Mouse (Mus musculus) activated CD4-positive, CD25-positive, alpha-beta regulatory T cell, adult 4 months (primary cell): ENCODE measurements around the gene Pex11a. TPM values are rescaled to one million over a fixed set of nuclear protein-coding genes. Genes with fewer than 3 reads are reported as not detected.
A peak's percentile ranks its signal among the peaks of the same experiment; 100 is the strongest.

ENCODE experiments used
- ATAC-seq: one replicate; pipeline ENCODE4 v1.8.0; 2017
- polyA plus RNA-seq, 2 experiments: library from polyadenylated mRNA; unstranded; fragments of 100-300 nt; shearing (Covaris generic); gene quantifications; one replicate each; pipeline ENCODE4 v1.2.1; 2017

Gene Pex11a
- polyA plus RNA-seq, 2 experiments from 2014 or later: 2.6 to 2.7 TPM

DNA sequence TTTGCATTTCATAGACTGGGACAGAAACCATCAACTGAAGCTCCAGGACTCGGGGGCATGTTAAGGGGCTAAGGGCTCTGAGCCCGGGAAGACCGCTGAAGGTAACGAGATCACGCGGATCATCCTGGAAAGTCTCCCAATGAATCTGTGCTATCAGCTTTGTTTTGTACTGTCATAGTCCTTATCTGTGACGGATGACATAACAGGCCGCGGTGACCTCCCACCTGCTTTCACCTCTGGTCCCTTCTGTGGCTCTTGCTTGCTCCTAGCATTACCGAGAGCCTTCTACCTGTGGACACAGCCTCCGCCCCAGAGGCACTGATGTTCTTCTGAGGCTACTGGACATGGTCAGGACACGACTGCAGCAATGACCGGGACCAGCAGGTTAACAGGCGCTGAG lies 6.4 kb downstream of the Pex11a start:
- ATAC-seq: no peak

DNA sequence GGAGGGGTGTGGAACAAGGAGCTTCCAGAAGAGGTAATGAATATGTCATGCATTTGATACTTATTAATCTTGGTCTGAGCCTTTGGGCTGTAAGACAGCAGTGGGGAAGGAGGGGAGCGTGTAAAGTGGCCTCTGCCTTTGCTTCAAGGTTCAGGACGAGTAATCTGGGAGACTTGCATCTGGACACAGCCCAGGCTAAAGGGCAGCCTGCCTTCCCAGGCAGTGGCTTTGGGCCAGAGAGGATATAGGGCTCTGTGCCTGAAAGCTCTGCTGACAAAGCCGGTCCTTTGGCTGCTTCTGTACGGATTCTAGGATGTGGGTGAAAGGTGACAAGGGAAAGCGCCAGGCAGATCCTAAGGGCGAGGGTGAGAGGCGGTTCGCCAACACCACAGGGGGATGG lies 8.4 kb downstream of the Pex11a start:
- no peak for ATAC-seq

DNA sequence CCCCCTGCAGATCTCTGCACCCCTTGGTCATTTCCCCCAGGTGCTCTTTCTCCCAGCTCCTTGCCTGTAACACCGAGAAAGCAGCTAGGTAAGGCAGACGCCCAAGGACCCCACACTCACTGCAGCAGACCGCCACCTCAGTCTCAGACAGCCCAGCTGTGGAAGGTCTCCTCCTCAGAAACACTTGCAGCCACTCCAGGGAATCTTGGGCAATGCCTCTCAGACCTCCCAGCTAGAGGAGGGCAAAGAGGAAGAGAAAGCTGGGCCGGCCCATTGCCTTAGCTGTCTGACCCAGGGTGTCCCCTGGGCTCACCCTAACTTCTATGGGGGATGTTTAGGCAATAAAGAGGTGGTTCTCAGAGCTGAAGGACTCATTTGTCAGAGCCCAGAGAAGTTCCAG lies 10.3 kb downstream of the Pex11a start, which contains the start of gene Plin1:
Gene Plin1, minus strand, starts transcription at position 282 of the 400 bp plus-strand sequence.
- no peak for ATAC-seq

DNA sequence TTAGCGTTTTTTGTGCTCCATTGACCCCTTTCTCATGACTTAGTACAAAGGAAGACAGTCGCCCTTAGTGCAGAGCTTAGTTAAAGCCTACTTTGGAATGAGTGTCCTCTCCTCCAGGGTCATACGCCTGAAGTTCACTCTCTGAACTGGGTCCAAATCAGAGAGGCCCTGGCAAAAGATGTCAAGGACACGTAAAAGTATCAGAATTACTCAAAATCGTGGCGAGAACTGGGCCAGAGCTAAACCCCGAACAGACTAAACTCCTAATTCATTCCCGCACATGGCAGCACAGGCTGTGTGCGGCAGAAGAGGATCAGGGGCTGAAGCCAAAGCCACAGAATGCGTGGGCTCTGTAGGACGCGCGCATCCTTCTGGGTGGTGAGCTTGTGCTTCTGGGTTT lies 11.5 kb downstream of the Pex11a start:
- ATAC-seq: no peak

DNA sequence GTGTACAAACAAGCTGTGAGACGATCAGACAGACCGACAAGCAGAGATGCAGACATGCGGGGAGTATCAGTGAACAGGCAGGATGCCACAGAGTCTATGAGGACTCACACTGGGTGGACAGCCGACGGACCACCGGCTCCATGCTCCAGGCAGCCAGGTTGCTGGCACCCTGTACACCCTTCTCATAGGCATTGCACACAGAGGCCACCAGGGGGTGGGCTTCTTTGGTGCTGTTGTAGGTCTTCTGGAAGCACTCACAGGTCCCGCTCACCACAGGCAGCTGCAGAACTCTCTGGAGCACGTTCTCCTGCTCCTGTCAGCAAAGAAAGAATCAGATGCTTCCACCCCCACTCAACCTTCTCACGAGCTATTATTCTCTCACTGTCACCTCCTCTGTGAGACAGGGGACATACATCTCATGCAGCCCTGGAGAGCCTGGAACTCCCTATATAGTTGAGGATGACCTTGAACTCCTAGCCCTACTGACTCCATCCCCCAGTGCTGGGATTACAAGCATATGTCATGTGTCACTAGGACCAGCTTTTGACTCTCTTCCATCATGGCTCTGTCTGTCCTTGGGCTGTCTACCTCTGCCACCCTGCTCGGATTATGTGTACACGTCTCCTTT lies 13.1 kb downstream of the Pex11a start:
- ATAC-seq: no peak

DNA sequence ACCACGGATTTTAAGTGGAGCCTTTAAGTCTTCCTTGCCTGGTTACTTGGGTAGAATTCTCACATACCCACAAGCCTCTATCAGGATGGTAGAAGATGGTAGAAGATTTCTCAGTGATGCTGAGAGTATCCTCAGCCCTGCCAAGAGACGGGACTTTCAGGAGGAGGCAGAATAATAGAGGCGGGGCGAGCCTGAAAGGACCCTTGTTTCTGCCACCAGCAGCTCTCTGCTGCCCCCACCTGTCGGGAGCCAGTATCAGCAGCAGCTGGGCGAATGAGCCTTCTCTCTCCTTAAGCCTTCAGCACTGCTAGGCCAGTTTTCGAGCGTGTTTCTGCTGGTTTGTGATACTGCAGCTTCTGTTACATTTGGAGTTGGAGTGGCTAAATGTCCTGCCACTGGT lies 13.8 kb downstream of the Pex11a start:
- ATAC-seq: peak; percentile 44

DNA sequence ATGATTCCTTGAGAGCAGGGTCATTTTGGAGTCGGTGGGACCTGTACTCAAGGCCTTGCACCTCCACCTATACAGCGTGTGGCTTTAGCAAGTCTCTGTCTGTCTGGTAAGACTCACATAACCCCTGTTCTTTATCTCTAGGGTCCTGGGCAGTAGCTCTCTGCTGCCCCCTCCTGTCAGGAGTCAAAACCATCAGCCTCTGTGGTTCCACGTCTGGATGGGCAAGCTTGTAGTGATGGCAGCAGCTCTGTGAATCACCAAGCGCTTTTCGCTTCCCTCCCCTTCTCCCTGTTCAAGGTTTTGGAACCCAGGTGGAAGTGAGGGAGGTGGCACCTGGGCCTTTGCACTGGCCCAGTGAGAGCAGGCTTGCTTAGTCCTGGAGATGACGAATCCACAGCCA lies 14.7 kb downstream of the Pex11a start:
- ATAC-seq: peak; percentile 76

DNA sequence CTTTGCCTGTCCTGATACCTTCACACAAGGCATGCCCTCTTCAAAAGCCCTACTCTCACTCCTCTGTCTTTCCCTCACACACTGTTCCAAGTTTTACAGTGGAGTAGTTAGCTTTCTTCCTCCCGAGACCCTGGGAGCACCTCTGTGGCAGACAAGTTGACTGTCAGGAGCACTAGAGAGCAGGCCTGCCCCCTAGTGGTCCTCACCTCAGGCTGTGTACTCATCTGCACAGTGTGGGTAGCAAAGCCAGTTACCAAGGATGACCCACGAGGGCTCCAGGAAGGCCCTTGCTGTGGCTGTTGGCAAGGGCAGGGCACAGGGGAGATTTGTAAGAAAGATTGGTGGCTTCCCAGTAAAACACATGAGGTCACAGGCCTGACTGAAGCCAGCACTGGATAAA lies 15.8 kb downstream of the Pex11a start:
- ATAC-seq: no peak

DNA sequence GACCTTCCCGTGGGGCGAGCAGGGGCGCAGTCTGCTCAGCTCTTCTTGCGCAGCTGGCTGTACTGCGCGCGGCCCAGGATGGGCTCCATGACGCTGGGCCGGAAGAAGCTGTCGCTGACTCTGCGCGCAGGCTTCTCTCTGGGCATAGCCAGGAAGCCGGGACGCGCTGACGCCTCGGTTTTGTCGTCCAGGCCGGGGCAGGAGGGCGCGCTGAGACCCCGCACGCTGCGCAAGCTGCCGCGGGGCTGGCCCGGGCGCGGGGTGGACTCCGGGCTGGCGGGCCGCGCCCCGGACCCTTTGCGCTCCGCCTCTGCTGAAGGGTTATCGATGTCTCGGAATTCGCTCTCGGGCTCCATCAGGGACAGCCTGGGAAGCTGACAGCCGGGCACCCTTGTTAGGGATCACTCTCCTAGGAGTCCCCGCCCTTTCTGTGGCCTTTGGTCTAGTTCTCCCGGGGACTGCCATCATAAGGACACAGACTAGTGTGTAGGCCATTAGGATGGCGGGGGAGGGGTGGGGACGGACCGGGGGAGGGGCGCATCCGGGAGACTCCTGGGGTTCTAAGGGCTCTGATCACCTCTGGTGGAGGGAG lies 21.4 kb downstream of the Pex11a start:
- peak; percentile 94 for ATAC-seq

DNA sequence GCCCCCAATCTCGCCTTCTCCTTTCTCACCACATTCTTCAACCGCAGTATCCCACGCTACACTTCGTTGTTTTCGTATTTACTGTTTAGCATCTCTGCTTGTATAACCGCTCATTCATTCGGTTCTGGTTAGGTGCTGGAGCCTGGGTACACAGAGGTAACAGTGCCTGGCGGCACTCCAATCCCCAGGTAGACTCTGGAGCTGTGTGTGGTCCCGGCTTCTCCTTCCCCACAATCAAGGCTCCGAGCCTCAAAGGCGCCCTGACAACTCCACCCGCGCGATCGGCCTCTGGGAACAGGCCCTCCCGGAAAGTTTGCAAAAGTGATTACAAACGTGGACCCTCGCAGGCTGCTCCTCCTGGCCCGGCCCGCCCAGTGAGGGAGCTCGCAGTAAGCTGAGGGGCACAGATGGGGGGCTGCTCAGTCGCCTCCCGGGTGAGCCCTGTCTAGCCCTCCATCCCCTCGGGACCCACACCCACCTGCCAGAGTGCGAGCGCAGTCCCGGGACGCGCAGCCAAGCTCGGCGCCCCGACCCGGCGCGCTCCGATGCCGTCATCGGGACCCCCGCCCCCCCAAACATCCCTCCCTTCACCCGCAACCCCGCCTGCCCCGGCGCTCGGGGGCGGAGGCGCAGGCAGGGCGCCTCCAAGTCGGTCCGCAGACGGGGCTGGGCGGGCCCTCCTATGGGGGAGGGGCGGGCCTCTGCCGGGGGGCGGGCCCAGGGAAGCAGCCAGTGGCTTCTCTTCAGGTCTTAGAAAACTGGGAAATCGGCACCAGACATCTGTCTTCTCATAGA lies 27.5 kb downstream of the Pex11a start, which contains the start of gene Kif7:
Gene Kif7, minus strand, starts transcription at position 534 of the 795 bp plus-strand sequence.
- ATAC-seq: peak; percentile 77

DNA sequence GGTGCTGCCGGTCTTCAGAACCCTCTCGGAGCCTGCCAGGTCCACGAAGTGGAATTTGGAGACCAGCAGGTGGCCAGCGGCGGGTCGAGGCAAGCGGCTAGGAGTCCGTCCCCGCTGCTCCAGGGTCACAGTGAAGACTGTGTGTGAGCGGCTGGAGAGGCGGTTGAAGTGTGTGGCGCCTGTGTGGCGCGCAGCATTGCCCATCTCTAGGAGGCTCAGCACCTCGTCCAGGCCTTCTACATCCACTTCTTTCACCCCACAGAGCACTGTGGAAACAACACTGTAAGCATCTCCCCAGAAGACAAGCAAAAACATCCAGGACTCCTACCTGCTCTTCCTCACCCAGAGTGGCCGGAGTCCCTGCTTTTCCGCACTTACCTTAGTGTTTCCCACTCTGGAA lies 32.1 kb downstream of the Pex11a start:
- no peak for ATAC-seq

DNA sequence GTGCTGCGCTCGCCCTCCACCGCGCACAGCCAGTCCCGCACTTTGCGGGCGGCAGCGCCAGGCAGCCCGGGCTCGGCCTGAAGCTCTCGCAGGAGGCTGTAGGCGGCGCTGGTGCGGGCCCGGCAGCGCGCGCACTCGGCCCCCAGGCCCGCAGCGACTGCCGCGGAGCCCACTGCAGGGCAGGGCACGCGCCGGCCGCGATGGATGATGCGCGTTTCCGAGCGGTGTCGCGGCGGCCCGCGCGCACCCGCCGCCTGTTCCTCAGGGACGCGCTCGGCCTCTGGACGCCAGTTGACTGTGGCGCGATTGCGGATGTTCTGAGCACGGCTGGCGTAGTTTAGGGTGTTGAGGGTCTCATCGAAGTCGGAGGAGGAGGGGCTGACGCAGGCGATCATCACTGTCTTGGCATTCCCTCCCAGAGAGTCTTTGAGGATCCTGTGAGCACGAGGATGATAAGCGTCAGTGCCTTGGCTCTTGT lies 32.8 kb downstream of the Pex11a start:
- ATAC-seq: no peak

DNA sequence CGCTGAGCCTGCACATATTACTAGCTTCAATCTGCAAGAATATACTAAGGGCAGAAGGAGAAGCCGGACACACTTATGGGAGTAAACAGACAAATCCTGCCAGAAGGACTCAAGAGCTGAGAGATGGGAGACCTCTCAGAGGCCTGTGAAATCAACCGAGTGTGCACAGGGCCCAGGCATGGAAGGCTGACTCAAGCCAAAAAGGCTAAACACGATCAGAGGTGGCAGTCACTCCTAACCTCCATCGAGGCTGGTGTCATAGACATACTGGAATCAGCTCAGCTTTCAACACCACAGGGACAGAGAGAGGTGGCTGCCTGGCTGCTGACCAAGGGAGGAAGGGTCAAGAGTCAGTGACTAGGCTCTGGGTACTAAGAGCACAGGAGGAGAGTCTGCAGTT lies 37.7 kb downstream of the Pex11a start:
- no peak for ATAC-seq

DNA sequence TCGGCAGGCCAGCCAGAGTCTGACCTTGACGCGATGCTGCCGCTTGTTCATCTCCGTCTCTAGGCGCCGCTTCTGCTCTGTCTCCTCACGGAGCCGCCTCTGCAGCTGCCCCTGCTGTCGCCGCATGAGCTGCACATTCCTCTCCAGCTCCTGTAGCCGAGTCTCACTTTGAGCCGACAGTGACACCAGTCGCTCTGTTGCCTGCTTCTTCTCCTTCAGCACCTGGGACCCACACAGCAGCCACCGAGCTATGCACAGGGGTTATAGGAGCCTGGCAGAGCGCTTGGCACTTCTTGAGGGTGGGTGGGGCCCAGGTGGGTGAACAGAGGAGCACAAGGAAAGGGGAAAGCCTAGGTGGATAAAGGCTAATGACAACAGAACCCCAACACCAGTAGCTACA lies 40.2 kb downstream of the Pex11a start:
- no peak for ATAC-seq

DNA sequence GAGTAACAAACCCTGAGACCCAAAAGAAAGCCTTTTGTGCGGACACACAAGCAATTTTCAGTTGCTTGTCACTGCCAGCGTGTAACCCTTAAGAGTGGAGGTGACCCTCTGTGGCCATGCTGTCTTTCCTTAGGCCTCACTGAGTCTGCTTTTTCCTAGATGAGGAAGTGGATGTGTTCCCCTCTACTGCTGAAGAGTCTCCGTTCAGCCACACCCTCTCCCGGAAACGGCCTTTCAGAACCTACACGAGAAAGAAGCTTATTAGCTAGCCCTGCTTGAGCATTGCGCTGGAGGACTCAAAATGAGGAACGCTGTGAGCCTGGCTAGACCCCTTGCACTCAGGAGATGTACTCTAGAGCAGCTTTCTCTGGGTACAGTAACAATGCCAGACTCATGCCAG lies 46.4 kb downstream of the Pex11a start:
- no peak for ATAC-seq

Other genes starting within 250 kb of the Pex11a start
- gene Rhcg, start 125.5 kb downstream of the Pex11a start, polyA plus RNA-seq: not detected
- 1 to 10 TPM; 1.9 to 2.3 TPM for gene Ticrr, start 82.9 kb downstream of the Pex11a start, polyA plus RNA-seq
- gene Kif7, start 27.4 kb downstream of the Pex11a start, polyA plus RNA-seq: under 1 TPM; 0.29 to 0.74 TPM
- gene Plin1, start 10.2 kb downstream of the Pex11a start, polyA plus RNA-seq: not detected
- gene Wdr93, start within 50 bp of the Pex11a start, polyA plus RNA-seq: under 1 TPM in 1 of 2 experiments, not detected in 1; 0.27 TPM
- gene Mesp1, start 50.7 kb upstream of the Pex11a start, polyA plus RNA-seq: not detected
- gene Mesp2, start 67.6 kb upstream of the Pex11a start, polyA plus RNA-seq: not detected
- not detected for gene Anpep, start 117.9 kb upstream of the Pex11a start, polyA plus RNA-seq
- 10 to 100 TPM; 26.1 to 34.1 TPM for gene Ap3s2, start 177.5 kb upstream of the Pex11a start, polyA plus RNA-seq
- gene Arpin, start 192.2 kb upstream of the Pex11a start, polyA plus RNA-seq: not detected